Mouse (Mus musculus): Measurements from ENCODE around the gene Oxgr1. TPM values are rescaled to one million over a fixed set of nuclear protein-coding genes. Genes with fewer than 3 reads are reported as not detected.
"Not testable (repeated sequence)": the region's sequence is repeated elsewhere in the genome, so short reads cannot be mapped to it uniquely, and the experiment has no call there.

The Oxgr1 gene
- total and polyA plus RNA-seq, 2 experiments from 2014 or later: 0.07 to 0.24 TPM

GRCm38 (mm10) chr14:120003661-120004060 is 38.6 kb downstream of the Oxgr1 start:
- H3K27me3 ChIP-seq (ENCODE audit: insufficient read depth, low read length): no peaks in the 10 kb centered on the region
- TF ChIP-seq CTCF (IDR thresholded peaks at IDR 0.05; ENCODE audit: low read depth): no peak

GRCm38 (mm10) chr14:120002673-120003072 is 39.6 kb downstream of the Oxgr1 start:
- Histone ChIP-seq H3K4me1 (ENCODE audit: insufficient read depth) (no peaks in the 10 kb centered on the region), H3K4me3 (ENCODE audit: low read depth, low read length) (no peak overlapping the region), H3K36me3 (ENCODE audit: insufficient read depth) (no peaks in the 10 kb centered on the region), H3K27ac (ENCODE audit: low read depth, low read length) (no peak overlapping the region), H3K9me3 (ENCODE audit: low read length) (no peaks in the 10 kb centered on the region), H3K4me2 (ENCODE audit: low read depth) (no peak overlapping the region), H3K9ac (no peak overlapping the region), H3K27me3 (ENCODE audit: insufficient read depth, low read length) (no peaks in the 10 kb centered on the region)
- no peak for ATAC-seq
- TF ChIP-seq CTCF (IDR thresholded peaks at IDR 0.05; ENCODE audit: low read depth): no peak
- 72% methylated on average over 4 of the region's 4 CpGs for WGBS
- no peak for DNase-seq

More at GRCm38 (mm10) chr14:120003661-120004060, 38.6 kb downstream of the Oxgr1 start:
- no peak overlapping the region for H3K4me3 ChIP-seq (ENCODE audit: low read depth, low read length)
- H3K9me3 ChIP-seq (ENCODE audit: low read length): no peaks in the 10 kb centered on the region
- DNase-seq: no peak
- H3K9ac ChIP-seq: no peak overlapping the region
- WGBS: 87% methylated on average over 7 of the region's 7 CpGs
- no peak for ATAC-seq
- H3K36me3 ChIP-seq (ENCODE audit: insufficient read depth): no peaks in the 10 kb centered on the region
- H3K4me1 ChIP-seq (ENCODE audit: insufficient read depth): no peaks in the 10 kb centered on the region
- no peak overlapping the region for H3K27ac ChIP-seq (ENCODE audit: low read depth, low read length)
- no peak overlapping the region for H3K4me2 ChIP-seq (ENCODE audit: low read depth)

DNA sequence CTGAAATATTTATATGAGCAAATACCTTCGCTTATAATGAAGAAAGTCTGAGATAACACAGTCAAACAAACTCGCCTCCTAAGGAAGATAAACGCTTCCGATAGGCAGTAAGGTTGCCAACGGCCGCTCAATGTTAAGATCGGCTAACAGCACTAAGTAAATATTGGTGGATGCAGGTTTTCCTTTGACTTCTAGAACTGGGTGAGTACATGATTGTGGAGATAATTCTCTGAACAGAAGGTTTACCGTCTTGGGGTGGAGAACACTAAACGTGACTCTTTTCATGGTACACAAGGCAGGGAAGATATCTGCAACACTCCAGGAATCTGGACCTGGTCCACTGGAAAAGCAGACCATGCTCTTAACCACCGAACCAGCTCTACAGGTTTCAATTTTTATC is 52.6 kb downstream of the Oxgr1 start:
- no peaks in the 10 kb centered on the region for H3K27me3 ChIP-seq (ENCODE audit: insufficient read depth, low read length)
- DNase-seq (no peak), ATAC-seq (no peak)

GRCm38 (mm10) chr14:119988937-119989645 is 53.1 kb downstream of the Oxgr1 start:
- no peak overlapping the region for H3K9ac ChIP-seq
- no peaks in the 10 kb centered on the region for H3K4me1 ChIP-seq (ENCODE audit: insufficient read depth)
- no peaks in the 10 kb centered on the region for H3K27me3 ChIP-seq (ENCODE audit: insufficient read depth, low read length)
- no peak for TF ChIP-seq CTCF (IDR thresholded peaks at IDR 0.05; ENCODE audit: low read depth)
- H3K36me3 ChIP-seq (ENCODE audit: insufficient read depth): no peaks in the 10 kb centered on the region
- no peak overlapping the region for H3K4me3 ChIP-seq (ENCODE audit: low read depth, low read length)
- H3K4me2 ChIP-seq (ENCODE audit: low read depth): no peak overlapping the region
- WGBS: 77% methylated on average over 7 of the region's 7 CpGs
- DNase-seq: no peak
- H3K27ac ChIP-seq (ENCODE audit: low read depth, low read length): no peak overlapping the region
- no peaks in the 10 kb centered on the region for H3K9me3 ChIP-seq (ENCODE audit: low read length)
- ATAC-seq: no peak

More for the DNA sequence above, 52.6 kb downstream of the Oxgr1 start:
- H3K27ac ChIP-seq (ENCODE audit: low read depth, low read length): no peak overlapping the region
- H3K36me3 ChIP-seq (ENCODE audit: insufficient read depth): no peaks in the 10 kb centered on the region
- no peaks in the 10 kb centered on the region for H3K9me3 ChIP-seq (ENCODE audit: low read length)
- WGBS: 89% methylated on average over 10 of the region's 10 CpGs
- no peak for TF ChIP-seq CTCF (IDR thresholded peaks at IDR 0.05; ENCODE audit: low read depth)
- H3K4me3 ChIP-seq (ENCODE audit: low read depth, low read length): no peak overlapping the region
- H3K9ac ChIP-seq: no peak overlapping the region
- H3K4me2 ChIP-seq (ENCODE audit: low read depth): no peak overlapping the region
- H3K4me1 ChIP-seq (ENCODE audit: insufficient read depth): no peaks in the 10 kb centered on the region

DNA sequence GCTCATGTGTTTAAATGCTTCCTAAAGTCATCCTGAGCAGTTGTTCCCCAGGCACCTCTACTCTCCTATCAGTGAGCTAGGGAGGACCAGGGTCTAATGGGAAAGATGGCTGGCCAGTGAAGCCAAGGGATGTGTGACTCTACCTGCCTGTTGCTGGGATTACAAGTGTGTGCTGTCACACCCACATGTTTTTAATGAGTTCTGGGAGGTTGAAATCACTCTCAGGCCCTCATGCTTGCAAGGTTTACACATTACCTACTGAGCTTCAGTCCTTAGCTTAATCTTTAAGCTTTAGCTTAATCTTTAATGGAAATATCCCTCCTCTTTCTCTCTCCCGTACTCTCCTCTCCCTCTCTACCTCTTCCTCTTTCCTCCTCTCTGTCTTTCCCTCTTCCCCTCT is 55.0 kb downstream of the Oxgr1 start:
- no peaks in the 10 kb centered on the region for H3K9me3 ChIP-seq (ENCODE audit: low read length)
- no peaks in the 10 kb centered on the region for H3K27me3 ChIP-seq (ENCODE audit: insufficient read depth, low read length)
- H3K4me1 ChIP-seq (ENCODE audit: insufficient read depth): no peaks in the 10 kb centered on the region
- no peaks in the 10 kb centered on the region for H3K36me3 ChIP-seq (ENCODE audit: insufficient read depth)
- ATAC-seq: no peak
- no peak overlapping the region for H3K4me3 ChIP-seq (ENCODE audit: low read depth, low read length)
- DNase-seq: no peak
- no peak overlapping the region for H3K4me2 ChIP-seq (ENCODE audit: low read depth)
- H3K9ac ChIP-seq: no peak overlapping the region
- no peak overlapping the region for H3K27ac ChIP-seq (ENCODE audit: low read depth, low read length)
- no peak for TF ChIP-seq CTCF (IDR thresholded peaks at IDR 0.05; ENCODE audit: low read depth)
- 83% methylated on average over 1 of the region's 1 CpGs for WGBS

DNA sequence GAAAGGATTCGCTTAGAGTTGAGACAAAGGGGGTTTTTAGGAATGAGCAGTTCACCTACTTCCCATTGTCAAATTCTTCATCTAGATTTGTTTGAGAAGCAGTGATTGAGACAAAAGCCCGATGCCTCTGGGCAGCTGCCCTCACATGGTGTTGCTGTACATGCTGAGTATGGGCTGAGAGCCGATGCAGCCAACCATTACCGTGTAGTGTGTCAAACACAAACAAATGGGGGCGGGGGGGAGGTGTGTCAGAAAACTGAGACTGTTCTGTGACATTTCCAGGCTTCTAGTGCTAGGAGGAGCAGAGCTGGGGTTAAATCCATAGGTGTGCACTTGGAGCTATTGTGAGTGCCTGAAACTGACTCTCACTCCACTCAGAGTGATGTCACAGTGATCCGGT is 55.5 kb downstream of the Oxgr1 start:
- no peak for ATAC-seq
- H3K27me3 ChIP-seq (ENCODE audit: insufficient read depth, low read length): no peaks in the 10 kb centered on the region
- WGBS: 89% methylated on average over 6 of the region's 6 CpGs
- H3K36me3 ChIP-seq (ENCODE audit: insufficient read depth): no peaks in the 10 kb centered on the region
- no peak overlapping the region for H3K9ac ChIP-seq
- H3K9me3 ChIP-seq (ENCODE audit: low read length): no peaks in the 10 kb centered on the region
- no peak overlapping the region for H3K4me2 ChIP-seq (ENCODE audit: low read depth)
- H3K4me3 ChIP-seq (ENCODE audit: low read depth, low read length): no peak overlapping the region
- TF ChIP-seq CTCF (IDR thresholded peaks at IDR 0.05; ENCODE audit: low read depth): no peak
- no peak for DNase-seq
- H3K27ac ChIP-seq (ENCODE audit: low read depth, low read length): no peak overlapping the region
- H3K4me1 ChIP-seq (ENCODE audit: insufficient read depth): no peaks in the 10 kb centered on the region

- not testable (repeated sequence) for H3K9me3 ChIP-seq (ENCODE audit: low read length); H3K4me3 ChIP-seq (ENCODE audit: low read depth, low read length); H3K27me3 ChIP-seq (ENCODE audit: insufficient read depth, low read length); H3K9ac ChIP-seq; H3K4me2 ChIP-seq (ENCODE audit: low read depth); DNase-seq; H3K27ac ChIP-seq (ENCODE audit: low read depth, low read length); H3K4me1 ChIP-seq (ENCODE audit: insufficient read depth); H3K36me3 ChIP-seq (ENCODE audit: insufficient read depth); ATAC-seq
- WGBS: 81% methylated on average over 7 of the region's 7 CpGs
Measured at GRCm38 (mm10) chr14:119986351-119986750, 55.9 kb downstream of the Oxgr1 start.
